Mouse (Mus musculus) midbrain, embryonic 11.5 days (tissue): ENCODE data around the gene Pax6. TPM values are rescaled to one million over a fixed set of nuclear protein-coding genes. Genes with fewer than 3 reads are reported as not detected.

Experiments
- ATAC-seq: fragments of 200-750 bp; cut with Nextera tagmentation; 2 replicates; pipeline ENCODE4 v1.8.0; 2017; ENCODE audit warnings: moderate TSS enrichment, moderate library complexity; ENCODE audit not compliant: low FRiP score
- DNase-seq: peaks from one replicate; pipeline ENCODE4 v3.0.0; 2015; ENCODE audit warnings: low spot score; ENCODE audit errors: missing footprints
- H3K27ac ChIP-seq: fragments of 300-500 bp; sonication (generic); 2 replicates; pipeline ENCODE4 v1.5.1; 2014; ENCODE audit warnings: low read depth, low read length
- H3K27me3 ChIP-seq: fragments of 300-500 bp; sonication (generic); 2 replicates; pipeline ENCODE4 v1.6.1; 2014; ENCODE audit warnings: mild to moderate bottlenecking, low read length, moderate library complexity, mixed read lengths; ENCODE audit not compliant: control insufficient read depth, insufficient read depth
- H3K36me3 ChIP-seq: fragments of 300-500 bp; sonication (generic); 2 replicates; pipeline ENCODE4 v1.6.1; 2014; ENCODE audit warnings: mild to moderate bottlenecking, low read length, moderate library complexity, mixed read lengths; ENCODE audit not compliant: control insufficient read depth, insufficient read depth
- H3K4me1 ChIP-seq: fragments of 300-500 bp; sonication (generic); 2 replicates; pipeline ENCODE4 v1.6.1; 2014; ENCODE audit warnings: low read length; ENCODE audit not compliant: control insufficient read depth, insufficient read depth
- H3K4me2 ChIP-seq: fragments of 300-500 bp; sonication (generic); 2 replicates; pipeline ENCODE4 v1.6.1; 2014; ENCODE audit warnings: mild to moderate bottlenecking, moderate library complexity
- H3K4me3 ChIP-seq: fragments of 300-500 bp; sonication (generic); 2 replicates; pipeline ENCODE4 v1.5.1; 2014; ENCODE audit warnings: low read depth, low read length
- H3K9ac ChIP-seq: fragments of 300-500 bp; sonication (generic); 2 replicates; pipeline ENCODE4 v1.6.1; 2014; ENCODE audit warnings: low read length
- H3K9me3 ChIP-seq: fragments of 300-500 bp; sonication (generic); 2 replicates; pipeline ENCODE4 v1.6.1; 2016; ENCODE audit warnings: low read length; ENCODE audit not compliant: control insufficient read depth
- WGBS: fragments of 180-500 bp; shearing (Covaris S2); extraction: QIAGEN DNeasy Blood & Tissue Kit; methylation state at CpG from one replicate; pipeline ENCODE4 v1.1.7; 2014; 5-methylcytosine and 5-hydroxymethylcytosine counted together
- polyA plus RNA-seq: library from polyadenylated mRNA; unstranded; fragments of >200 nt; fragmentation: Nextera tagmentation; extraction: Ambion mirVana; gene quantifications from 2 replicates; pipeline ENCODE4 v1.2.1, GENCODE M21; 2014

The Pax6 gene
- polyA plus RNA-seq, 1 experiment from 2014 or later, result 45.7 TPM

DNA sequence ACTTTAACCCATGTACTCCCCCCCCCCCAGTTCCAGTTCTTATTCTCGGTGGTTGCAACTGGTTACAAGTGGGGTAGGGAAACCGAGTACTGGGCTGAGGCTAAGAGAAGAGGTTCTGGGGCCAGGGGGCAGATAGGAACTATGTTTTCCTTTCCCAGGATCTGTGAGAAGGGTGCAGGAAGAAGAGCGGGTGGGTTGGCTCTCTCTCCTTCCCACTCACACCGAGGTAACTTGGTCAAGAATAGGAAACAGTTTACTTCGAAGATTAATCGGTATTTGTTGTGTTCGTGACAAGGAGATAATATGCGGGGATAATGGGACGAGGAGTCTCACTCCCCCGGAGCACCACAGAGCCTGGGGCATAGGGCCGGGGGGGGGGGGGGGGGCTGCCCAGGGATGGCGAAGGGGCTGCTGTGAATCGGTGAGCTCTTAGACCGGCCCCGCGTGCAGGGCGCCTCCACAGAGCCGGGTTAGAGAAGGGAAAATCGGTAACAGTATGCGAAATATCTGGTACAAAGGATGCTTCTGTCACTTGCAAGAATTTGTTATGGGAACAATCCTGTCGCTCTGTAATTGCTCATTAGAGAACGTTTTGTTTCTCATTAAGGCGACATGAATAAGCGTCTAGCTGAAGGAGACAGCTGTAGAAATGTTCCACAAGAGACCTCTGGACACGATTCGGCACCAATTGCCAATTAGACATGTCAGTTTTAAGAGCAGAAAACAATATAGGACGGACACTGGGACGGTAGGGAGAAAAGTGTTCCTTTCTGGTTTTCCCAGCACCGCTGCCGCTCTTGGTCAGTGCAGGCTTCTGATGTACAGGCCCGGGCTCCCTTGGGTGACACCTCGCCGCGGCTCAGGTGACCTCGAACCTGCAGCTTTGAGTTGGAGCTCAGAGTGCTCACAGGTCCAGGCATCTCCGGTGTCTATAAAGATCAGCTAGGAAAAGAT lies 17.9 kb downstream of the Pax6 start:
- no peaks in the 10 kb centered on the region for H3K9me3 ChIP-seq
- peak overlapping the region; percentile 35 for H3K4me2 ChIP-seq
- peak; percentile 93 for DNase-seq
- H3K4me1 ChIP-seq, result peaks cover 34% of the 10 kb centered on the region
- no peaks in the 10 kb centered on the region for H3K36me3 ChIP-seq
- H3K27ac ChIP-seq, result peak overlapping the region; percentile 69; the same call in 1 of the 2 replicates
- no peak for ATAC-seq
- 2% methylated on average over 36 of the region's 36 CpGs for WGBS
- H3K4me3 ChIP-seq, result no peak overlapping the region
- 0 out of 2 replicates have a peak overlapping the region, but pooled peaks have one; percentile 28 for H3K9ac ChIP-seq
- H3K27me3 ChIP-seq, result peaks cover 91% of the 10 kb centered on the region

DNA sequence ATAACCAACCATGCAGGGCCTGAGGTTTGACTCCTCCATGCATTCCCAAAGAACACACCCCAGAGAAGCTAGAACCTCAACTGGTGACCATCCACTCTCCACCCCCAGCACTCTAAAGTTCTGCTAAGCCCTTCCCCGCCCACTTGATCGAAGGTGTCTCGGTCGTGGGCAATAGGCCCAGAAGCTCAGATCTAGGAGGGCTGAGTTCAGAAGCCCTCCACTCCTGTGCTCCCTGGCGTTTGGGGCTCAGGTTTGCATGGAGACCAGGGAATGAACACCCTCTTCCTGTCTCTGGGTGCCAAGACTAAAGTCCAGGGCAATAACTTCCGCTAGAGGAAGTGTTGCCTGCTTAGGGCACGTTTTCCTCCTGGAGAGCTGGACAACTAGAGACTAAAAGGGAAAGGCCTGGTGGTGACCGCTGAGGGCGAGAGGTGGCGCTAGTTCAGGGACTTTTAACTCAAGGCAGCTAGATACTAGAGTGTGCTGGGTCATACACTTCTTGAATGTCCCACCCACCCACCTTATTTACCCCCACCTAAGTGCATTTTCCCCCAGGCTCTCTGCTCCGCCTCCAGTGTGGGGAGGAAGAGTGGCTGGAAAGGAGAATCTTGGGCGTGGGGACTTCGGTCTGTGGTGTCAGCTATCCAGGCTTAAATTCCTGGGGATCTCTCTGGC lies 18.8 kb downstream of the Pax6 start:
- DNase-seq (peak; percentile 95), ATAC-seq (peak; percentile 30; the same call in 1 of the 2 replicates)
- H3K4me3 ChIP-seq, result peak overlapping the region; percentile 18; the same call in 1 of the 2 replicates
- no peaks in the 10 kb centered on the region for H3K9me3 ChIP-seq
- peak overlapping the region; percentile 33; the same call in 1 of the 2 replicates for H3K9ac ChIP-seq
- peaks cover 34% of the 10 kb centered on the region for H3K4me1 ChIP-seq
- under 1% methylated on average over 13 of the region's 13 CpGs for WGBS
- H3K27me3 ChIP-seq, result peaks cover 94% of the 10 kb centered on the region
- no peaks in the 10 kb centered on the region; the same call in 1 of the 2 replicates for H3K36me3 ChIP-seq
- peak overlapping the region; percentile 35 for H3K4me2 ChIP-seq
- peak overlapping the region; percentile 69 for H3K27ac ChIP-seq

DNA sequence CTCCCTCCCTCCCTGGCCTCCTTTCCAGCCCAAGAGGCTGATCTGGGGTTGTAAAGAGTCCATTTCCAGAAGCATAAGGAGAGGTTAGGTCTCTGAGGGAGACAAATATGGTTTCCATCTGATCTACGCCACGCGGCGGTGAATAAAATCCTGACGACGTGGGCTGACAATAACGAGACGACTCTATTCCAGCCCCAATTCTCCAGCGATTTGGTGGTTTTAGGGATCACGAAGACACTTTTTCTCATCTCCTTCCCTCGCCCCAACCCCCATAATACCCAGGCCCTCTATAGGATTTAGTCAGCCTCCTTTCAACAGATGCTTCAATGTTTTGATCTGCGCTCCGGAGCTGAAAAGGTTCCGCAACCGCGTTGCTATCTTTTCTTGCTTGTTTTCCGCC lies 19.3 kb downstream of the Pax6 start:
- Histone ChIP-seq H3K9ac (peak overlapping the region; percentile 33; the same call in 1 of the 2 replicates), H3K4me2 (peak overlapping the region; percentile 35), H3K36me3 (peaks cover 2% of the 10 kb centered on the region; the same call in 1 of the 2 replicates), H3K4me1 (peaks cover 34% of the 10 kb centered on the region), H3K27ac (peak overlapping the region; percentile 69), H3K27me3 (peaks cover 94% of the 10 kb centered on the region), H3K4me3 (peak overlapping the region; percentile 18; the same call in 1 of the 2 replicates), H3K9me3 (no peaks in the 10 kb centered on the region)
- peak; percentile 20; the same call in 1 of the 2 replicates for ATAC-seq
- under 1% methylated on average over 17 of the region's 17 CpGs for WGBS
- DNase-seq, result no peak

DNA sequence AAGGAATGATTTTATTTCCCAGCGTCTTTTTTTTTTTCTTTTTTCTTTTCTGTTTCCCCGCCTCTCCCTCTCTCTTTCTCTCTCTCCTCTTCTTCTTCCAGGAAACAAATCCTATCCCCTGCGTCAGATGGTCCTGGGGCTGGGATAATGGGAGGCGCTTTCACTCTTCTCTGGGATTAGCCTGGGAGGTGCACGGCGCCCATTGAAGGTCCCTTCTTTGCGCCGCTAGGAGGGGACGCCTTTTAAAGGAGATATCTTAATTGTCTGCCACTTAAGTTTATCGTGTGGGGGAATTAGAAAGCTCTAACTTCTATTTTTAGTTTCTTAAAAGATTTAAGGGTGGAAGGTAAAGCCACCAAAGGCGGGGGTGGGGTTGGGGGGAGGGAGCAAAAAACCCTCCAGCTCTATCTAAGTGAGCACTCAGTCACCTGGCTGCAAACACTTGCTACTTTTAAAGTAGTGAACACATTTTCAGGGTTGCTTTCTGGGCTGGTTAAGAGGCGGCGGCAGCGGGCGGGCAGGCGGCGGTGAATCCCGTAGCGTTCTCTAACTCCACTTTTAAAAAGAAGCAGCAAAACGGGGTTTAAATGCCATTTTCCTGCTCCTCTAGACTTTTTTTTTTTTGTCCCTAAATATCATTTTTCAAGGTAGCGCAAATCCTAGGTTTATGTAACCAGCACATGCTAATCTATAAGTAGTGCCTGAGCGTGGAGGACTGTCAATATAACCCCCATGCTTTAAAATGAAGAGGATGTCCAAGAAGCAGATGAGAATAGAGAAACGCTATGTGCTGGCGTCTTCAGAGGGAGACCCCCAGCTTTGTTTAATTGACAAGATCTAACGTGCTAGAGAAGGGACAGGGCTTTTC lies 20.0 kb downstream of the Pax6 start:
- H3K27me3 ChIP-seq, result peaks cover 96% of the 10 kb centered on the region
- peaks cover 34% of the 10 kb centered on the region for H3K4me1 ChIP-seq
- H3K9ac ChIP-seq, result no peak overlapping the region; the same call in 1 of the 2 replicates
- peak overlapping the region; percentile 35 for H3K4me2 ChIP-seq
- H3K27ac ChIP-seq, result peak overlapping the region; percentile 28; the same call in 1 of the 2 replicates
- H3K9me3 ChIP-seq, result no peaks in the 10 kb centered on the region
- H3K4me3 ChIP-seq, result peak overlapping the region; percentile 18; the same call in 1 of the 2 replicates
- whole genome bisulfite sequencing, result under 1% methylated on average over 25 of the region's 25 CpGs
- DNase-seq, result peak; percentile 94
- peaks cover 2% of the 10 kb centered on the region; the same call in 1 of the 2 replicates for H3K36me3 ChIP-seq
- peak; percentile 25; the same call in 1 of the 2 replicates for ATAC-seq

DNA sequence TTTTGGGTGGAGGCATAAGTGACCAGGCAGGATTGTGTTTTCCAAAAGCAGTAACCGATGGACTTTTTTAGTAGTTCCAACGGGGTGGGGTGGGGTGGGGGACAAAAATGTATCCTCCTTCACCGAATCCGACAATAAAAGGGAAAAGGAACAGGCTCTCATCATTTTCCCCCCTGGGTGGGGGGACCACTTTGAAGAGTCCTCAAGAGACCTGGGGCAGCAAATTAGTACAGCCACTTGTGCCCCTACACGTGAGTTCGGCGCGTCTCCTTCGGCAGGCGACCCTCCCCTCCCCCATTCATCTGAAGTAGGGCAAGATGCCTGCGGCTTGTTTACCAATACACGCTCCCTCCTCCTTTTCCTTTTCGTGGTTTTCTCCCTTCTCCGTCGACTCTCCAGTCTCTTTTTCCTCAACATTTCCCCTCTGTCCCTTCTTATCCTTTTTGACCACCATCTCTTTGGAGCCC lies 20.6 kb downstream of the Pax6 start:
- peaks cover 2% of the 10 kb centered on the region; the same call in 1 of the 2 replicates for H3K36me3 ChIP-seq
- H3K27me3 ChIP-seq, result peaks cover 94% of the 10 kb centered on the region
- H3K9me3 ChIP-seq, result no peaks in the 10 kb centered on the region
- ATAC-seq (peak; percentile 36; the same call in 1 of the 2 replicates), DNase-seq (peak; percentile 95)
- peak overlapping the region; percentile 35 for H3K4me2 ChIP-seq
- peaks cover 34% of the 10 kb centered on the region for H3K4me1 ChIP-seq
- H3K27ac ChIP-seq, result peak overlapping the region; percentile 28; the same call in 1 of the 2 replicates
- WGBS, result 0% methylated on average over 15 of the region's 15 CpGs
- no peak overlapping the region for H3K9ac ChIP-seq
- H3K4me3 ChIP-seq, result peak overlapping the region; percentile 16; the same call in 1 of the 2 replicates

DNA sequence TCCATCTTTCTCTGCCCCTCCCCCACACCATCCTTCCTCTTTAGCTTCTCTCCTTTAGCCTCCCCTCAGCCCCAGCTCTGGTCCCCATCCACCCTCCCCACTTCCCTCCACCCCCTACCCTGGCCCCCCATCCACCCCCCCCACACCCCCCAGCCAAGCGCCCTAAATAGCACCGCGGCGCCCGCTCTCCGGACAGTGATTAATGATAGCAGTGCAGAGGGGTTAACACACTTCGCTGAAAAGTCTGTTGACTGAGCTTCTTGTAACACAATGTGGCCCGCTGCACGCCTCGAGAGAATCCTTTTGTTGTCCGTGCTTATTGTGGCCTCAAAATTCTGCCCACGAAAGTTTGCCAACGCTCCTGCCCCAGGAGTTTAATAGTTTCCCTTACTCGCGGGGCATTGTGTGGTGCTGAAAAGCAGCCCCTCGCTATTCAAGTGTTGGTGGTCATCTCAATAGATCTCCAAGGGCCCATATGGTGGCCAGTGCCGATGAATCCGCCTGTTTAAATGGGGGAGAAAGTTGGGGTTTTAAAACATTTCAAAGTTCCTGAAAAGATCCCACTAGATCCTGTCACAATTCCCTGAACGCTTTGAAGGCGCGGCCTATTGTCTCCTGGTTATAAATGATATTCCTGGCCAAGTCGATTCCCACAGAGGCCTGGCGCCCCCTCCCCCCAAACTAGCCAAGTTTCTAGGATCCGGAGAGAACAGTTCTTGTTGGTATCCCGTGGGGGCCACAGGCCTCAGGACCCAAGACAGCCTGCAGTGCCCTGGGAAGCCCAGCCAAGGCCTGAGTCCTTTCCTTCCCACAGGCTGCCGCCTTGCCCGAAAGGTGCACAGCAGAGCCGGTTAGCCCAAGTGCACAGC lies 21.3 kb downstream of the Pax6 start:
- 2% methylated on average over 28 of the region's 28 CpGs for WGBS
- Histone ChIP-seq H3K4me2 (peak overlapping the region; percentile 35), H3K27me3 (peaks cover 92% of the 10 kb centered on the region), H3K4me3 (peak overlapping the region; percentile 16; the same call in 1 of the 2 replicates), H3K9ac (peak overlapping the region; percentile 9; the same call in 1 of the 2 replicates), H3K9me3 (no peaks in the 10 kb centered on the region), H3K4me1 (peaks cover 34% of the 10 kb centered on the region), H3K36me3 (peaks cover 2% of the 10 kb centered on the region; the same call in 1 of the 2 replicates), H3K27ac (peak overlapping the region; percentile 60)
- DNase-seq, result peak; percentile 96
- ATAC-seq, result peak; percentile 62

DNA sequence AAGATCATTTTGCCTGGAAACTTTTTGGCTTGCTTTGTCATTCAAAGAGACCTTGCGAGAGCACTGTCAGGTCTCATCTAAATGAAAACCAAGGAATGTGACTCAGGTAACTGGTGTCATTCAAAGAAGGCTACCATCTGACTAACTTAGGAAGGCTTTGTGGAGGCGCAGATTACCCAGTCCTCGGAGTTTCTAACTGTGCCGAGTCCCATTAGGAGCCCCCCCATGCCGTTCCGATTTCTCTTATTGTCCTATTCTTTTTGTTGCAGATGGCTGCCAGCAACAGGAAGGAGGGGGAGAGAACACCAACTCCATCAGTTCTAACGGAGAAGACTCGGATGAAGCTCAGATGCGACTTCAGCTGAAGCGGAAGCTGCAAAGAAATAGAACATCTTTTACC lies 22.6 kb downstream of the Pax6 start:
- H3K9ac ChIP-seq, result no peak overlapping the region
- no peak overlapping the region for H3K4me2 ChIP-seq
- H3K27me3 ChIP-seq, result peaks cover 86% of the 10 kb centered on the region
- WGBS, result 4% methylated on average over 10 of the region's 10 CpGs
- DNase-seq, result peak; percentile 91
- peaks cover 34% of the 10 kb centered on the region for H3K4me1 ChIP-seq
- no peak overlapping the region for H3K4me3 ChIP-seq
- ATAC-seq, result no peak
- H3K36me3 ChIP-seq, result peaks cover 2% of the 10 kb centered on the region; the same call in 1 of the 2 replicates
- H3K9me3 ChIP-seq, result no peaks in the 10 kb centered on the region
- no peak overlapping the region for H3K27ac ChIP-seq
